Mouse (Mus musculus): ENCODE measurements around the gene Mup9. TPM values are rescaled to one million over a fixed set of nuclear protein-coding genes. Genes with fewer than 3 reads are reported as not detected.
"Not testable (repeated sequence)": the region's sequence is repeated elsewhere in the genome, so short reads cannot be mapped to it uniquely, and the experiment has no call there.

Gene Mup9
- not detected for polyA plus RNA-seq (2017; shearing (Covaris generic))

DNA sequence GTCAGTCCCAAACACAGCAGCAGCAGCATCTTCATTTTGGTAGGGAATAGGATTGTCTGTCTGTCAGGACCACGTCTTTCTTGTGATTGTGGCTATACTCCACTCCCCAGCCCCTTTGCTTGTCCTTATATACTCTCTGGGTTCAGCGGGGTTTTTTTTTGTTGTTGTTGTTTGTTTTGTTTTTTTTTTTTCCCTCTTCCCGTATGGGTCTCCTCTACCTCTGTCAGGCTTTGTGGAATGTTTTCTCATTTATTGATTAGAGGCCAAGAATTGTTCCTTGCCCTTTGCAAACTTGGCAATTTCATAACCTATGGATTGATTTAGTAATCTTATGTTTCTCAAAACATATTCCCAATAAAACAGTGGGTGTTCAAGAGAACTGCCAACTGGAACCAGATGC lies at the start of gene Mup9:
Gene Mup9 (minus strand): TSS at position 101 of the 400 bp plus-strand sequence.
- not testable (repeated sequence) for ATAC-seq

Other genes starting within 250 kb of the Mup9 start
- not detected for gene Mup8, start 199.4 kb downstream of the Mup9 start, polyA plus RNA-seq (2017; shearing (Covaris generic))
- not detected for gene Mup1, start 80.0 kb upstream of the Mup9 start, polyA plus RNA-seq (2017; shearing (Covaris generic))
- gene Mup10, start 160.2 kb upstream of the Mup9 start, polyA plus RNA-seq (2017; shearing (Covaris generic)) = not detected
- gene Mup11, start 240.5 kb upstream of the Mup9 start, polyA plus RNA-seq (2017; shearing (Covaris generic)) = not detected

Data from activated CD4-positive, CD25-positive, alpha-beta regulatory T cell, adult 4 months (primary cell).